Mouse (Mus musculus): ENCODE results near the gene Triap1. TPM values are rescaled to one million over a fixed set of nuclear protein-coding genes. Genes with fewer than 3 reads are reported as not detected.

Triap1 gene
- polyA plus RNA-seq, 1 experiment from 2014 or later: 66.3 TPM

DNA sequence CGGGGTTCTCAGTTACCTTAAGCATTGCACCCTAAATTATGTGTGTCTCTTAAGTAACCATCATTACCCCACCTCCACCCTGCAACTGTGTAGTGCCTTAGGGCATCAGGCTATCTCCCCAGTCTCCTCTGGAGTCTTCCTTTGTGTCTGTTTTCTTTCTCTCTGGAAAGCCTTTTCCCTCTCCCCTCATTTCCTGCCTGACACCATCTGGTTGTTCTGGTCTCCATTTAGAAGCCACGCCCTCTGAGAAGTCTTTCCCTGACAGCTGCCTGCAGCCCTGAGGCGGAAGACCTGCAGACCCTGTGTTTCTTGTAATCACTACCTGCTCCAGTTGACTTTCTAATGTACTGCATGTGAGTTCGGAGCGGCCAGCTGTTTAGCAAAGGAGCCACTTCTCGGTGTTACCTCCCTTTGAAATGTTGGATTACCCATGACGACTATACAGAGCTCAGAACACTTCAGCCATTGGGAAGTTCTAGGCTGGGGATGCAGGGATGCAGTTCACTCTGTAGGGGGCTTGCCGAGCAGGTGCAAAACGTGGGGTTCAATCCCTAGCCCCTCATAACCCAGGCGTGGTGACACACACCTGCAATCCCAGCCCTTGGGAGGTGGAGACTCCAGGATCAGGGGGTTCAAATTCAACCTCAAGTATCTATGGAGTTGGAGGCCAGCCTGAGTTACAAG is 23.2 kb upstream of the Triap1 start:
- Histone ChIP-seq H3K9me3 (no peaks in the 10 kb centered on the region), H3K36me3 (no peaks in the 10 kb centered on the region), H3K4me1 (replicated peaks) (peaks cover 37% of the 10 kb centered on the region), H3K27ac (peak overlapping the region; percentile 94), H3K4me2 (replicated peaks) (peak overlapping the region; percentile 40), H3K27me3 (replicated peaks) (no peaks in the 10 kb centered on the region), H3K9ac (no peak overlapping the region), H3K4me3 (replicated peaks) (no peak overlapping the region)
- ATAC-seq: peak; percentile 47
- WGBS: 6% methylated on average over 10 of the region's 10 CpGs

DNA sequence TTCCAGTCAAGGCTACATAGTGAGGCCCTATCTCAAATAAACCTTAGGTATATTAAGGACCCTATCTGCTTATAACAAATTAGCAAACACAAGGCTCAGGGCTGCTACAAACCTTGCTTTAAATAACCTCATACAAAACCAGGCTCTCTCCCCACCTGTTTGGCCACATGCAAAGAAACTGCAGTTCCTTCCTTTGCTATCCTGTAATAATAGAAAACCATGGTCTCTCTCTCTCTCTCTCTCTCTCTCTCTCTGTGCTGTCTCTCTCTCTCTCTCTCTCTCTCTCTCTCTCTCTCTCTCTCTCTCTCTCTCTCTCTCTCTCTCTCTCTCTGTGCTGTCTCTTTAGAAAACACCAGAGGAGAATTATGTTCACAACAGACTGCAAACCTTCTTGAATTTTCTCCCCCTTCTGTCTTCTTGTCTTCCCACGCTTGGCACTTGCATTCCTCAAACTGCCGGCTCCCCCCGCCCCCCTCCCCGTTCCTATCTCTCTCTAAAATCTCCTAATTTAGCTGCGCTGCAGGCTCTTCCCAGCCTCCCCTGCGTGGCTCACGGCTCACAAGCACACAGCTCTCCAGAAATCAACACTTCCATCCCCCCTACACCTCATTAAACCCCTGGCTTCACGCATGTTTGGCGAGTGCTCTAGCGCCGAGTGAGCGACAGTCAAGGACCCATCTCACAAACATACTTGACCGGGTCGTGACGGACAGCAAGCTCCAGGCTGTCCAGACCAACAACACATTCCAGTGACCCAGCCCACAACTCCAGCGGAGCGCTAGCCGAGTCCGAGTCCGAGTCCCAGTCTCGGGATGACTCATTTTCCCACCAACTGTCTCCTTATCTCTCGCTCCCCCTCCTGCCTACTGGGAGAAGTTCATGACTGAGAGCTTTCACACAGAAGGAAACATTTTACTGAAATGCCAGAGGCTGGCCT is 21.8 kb upstream of the Triap1 start:
- Histone ChIP-seq H3K9ac (peak overlapping the region; percentile 21; the same call in 1 of the 2 replicates), H3K4me1 (replicated peaks) (peaks cover 27% of the 10 kb centered on the region), H3K27ac (peak overlapping the region; percentile 94), H3K4me3 (replicated peaks) (peak overlapping the region; percentile 33), H3K36me3 (no peaks in the 10 kb centered on the region), H3K27me3 (replicated peaks) (no peaks in the 10 kb centered on the region), H3K4me2 (replicated peaks) (peak overlapping the region; percentile 76), H3K9me3 (no peaks in the 10 kb centered on the region)
- WGBS: 2% methylated on average over 22 of the region's 22 CpGs
- peak; percentile 88 for ATAC-seq

- 18% methylated on average over 11 of the region's 11 CpGs for WGBS
- peak; percentile 55 for ATAC-seq
These were observed 14.7 kb upstream of the Triap1 start for GRCm38 (mm10) chr5:115326256-115326831.

DNA sequence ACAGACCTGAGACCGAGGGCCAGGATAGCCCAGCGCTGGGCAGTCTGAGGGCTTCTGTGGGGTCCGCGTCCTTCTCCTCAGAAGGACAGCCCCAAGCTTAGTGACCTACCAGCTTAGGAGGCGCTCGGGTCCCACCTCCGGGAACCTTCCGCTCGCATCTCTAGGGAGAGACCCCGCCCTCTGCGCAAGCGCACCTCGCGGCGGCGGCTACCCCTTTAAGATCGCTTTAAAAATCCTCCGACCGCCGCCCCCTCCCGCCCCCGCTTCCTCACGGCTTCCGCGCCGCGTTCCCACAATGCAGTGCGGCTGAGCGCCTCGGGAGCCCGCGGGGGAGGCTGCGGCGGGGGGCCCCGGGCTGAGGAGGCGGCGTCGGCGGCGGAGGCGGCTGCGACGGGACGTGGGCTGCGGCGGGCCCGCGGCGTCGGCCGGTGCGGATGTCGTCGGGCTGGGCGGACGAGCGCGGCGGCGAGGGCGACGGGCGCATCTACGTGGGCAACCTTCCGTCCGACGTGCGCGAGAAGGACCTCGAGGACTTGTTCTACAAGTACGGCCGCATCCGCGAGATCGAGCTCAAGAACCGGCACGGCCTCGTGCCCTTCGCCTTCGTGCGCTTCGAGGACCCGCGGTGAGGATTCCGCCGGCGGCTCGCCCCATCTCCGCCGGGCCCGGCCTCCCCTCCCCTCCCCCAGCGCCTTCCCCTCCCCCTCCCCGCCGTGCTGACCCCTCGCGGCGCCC is 14.0 kb upstream of the Triap1 start, which contains the start of gene Srsf9:
Srsf9 (plus strand) TSS at position 303 of the 735 bp plus-strand sequence.
- ATAC-seq: peak; percentile 96

More at GRCm38 (mm10) chr5:115326256-115326831, 14.7 kb upstream of the Triap1 start:
- Histone ChIP-seq H3K4me1 (replicated peaks) (peaks cover 20% of the 10 kb centered on the region), H3K27ac (peak overlapping the region; percentile 74), H3K4me2 (replicated peaks) (peak overlapping the region; percentile 78), H3K9ac (peak overlapping the region; percentile 94), H3K36me3 (peaks cover 9% of the 10 kb centered on the region), H3K4me3 (replicated peaks) (peak overlapping the region; percentile 91), H3K9me3 (no peaks in the 10 kb centered on the region), H3K27me3 (replicated peaks) (no peaks in the 10 kb centered on the region)

GRCm38 (mm10) chr5:115327610-115328548 is 13.1 kb upstream of the Triap1 start:
- 1% methylated on average over 52 of the region's 55 CpGs for WGBS
- Histone ChIP-seq H3K36me3 (peaks cover 19% of the 10 kb centered on the region), H3K4me2 (replicated peaks) (peak overlapping the region; percentile 78), H3K27me3 (replicated peaks) (no peaks in the 10 kb centered on the region), H3K9me3 (no peaks in the 10 kb centered on the region), H3K9ac (peak overlapping the region; percentile 94), H3K4me3 (replicated peaks) (peak overlapping the region; percentile 91), H3K4me1 (replicated peaks) (peaks cover 20% of the 10 kb centered on the region), H3K27ac (peak overlapping the region; percentile 93)
- peak; percentile 6; the same call in 1 of the 2 replicates for ATAC-seq

More for the DNA sequence above, 14.0 kb upstream of the Triap1 start, which contains the start of gene Srsf9:
- Histone ChIP-seq H3K9ac (peak within 1 kb of the TSS; percentile 94), H3K36me3 (peaks cover 14% of the 10 kb centered on the region), H3K4me2 (replicated peaks) (peak within 1 kb of the TSS; percentile 78), H3K27ac (peak within 1 kb of the TSS; percentile 93), H3K4me3 (replicated peaks) (peak within 1 kb of the TSS; percentile 91), H3K9me3 (no peaks in the 10 kb centered on the region), H3K4me1 (replicated peaks) (peaks cover 20% of the 10 kb centered on the region), H3K27me3 (replicated peaks) (no peaks in the 10 kb centered on the region)
- under 1% methylated on average over 91 of the region's 97 CpGs for WGBS

GRCm38 (mm10) chr5:115330955-115331354 is 10.1 kb upstream of the Triap1 start:
- 82% methylated on average over 9 of the region's 9 CpGs for WGBS

GRCm38 (mm10) chr5:115333626-115334025 is 7.4 kb upstream of the Triap1 start:
- H3K9ac ChIP-seq: no peak overlapping the region
- 72% methylated on average over 3 of the region's 3 CpGs for WGBS
- H3K27ac ChIP-seq: no peak overlapping the region
- peaks cover 8% of the 10 kb centered on the region for H3K4me1 ChIP-seq (replicated peaks)
- H3K4me2 ChIP-seq (replicated peaks): no peak overlapping the region
- H3K4me3 ChIP-seq (replicated peaks): no peak overlapping the region
- no peak for ATAC-seq
- no peaks in the 10 kb centered on the region for H3K9me3 ChIP-seq
- peaks cover 35% of the 10 kb centered on the region for H3K36me3 ChIP-seq
- no peaks in the 10 kb centered on the region for H3K27me3 ChIP-seq (replicated peaks)

More at GRCm38 (mm10) chr5:115330955-115331354, 10.1 kb upstream of the Triap1 start:
- H3K27ac ChIP-seq: no peak overlapping the region
- no peak for ATAC-seq
- H3K4me1 ChIP-seq (replicated peaks): peaks cover 16% of the 10 kb centered on the region
- no peaks in the 10 kb centered on the region for H3K27me3 ChIP-seq (replicated peaks)
- H3K9ac ChIP-seq: no peak overlapping the region
- H3K9me3 ChIP-seq: no peaks in the 10 kb centered on the region
- no peak overlapping the region for H3K4me2 ChIP-seq (replicated peaks)
- peaks cover 35% of the 10 kb centered on the region for H3K36me3 ChIP-seq
- no peak overlapping the region for H3K4me3 ChIP-seq (replicated peaks)

DNA sequence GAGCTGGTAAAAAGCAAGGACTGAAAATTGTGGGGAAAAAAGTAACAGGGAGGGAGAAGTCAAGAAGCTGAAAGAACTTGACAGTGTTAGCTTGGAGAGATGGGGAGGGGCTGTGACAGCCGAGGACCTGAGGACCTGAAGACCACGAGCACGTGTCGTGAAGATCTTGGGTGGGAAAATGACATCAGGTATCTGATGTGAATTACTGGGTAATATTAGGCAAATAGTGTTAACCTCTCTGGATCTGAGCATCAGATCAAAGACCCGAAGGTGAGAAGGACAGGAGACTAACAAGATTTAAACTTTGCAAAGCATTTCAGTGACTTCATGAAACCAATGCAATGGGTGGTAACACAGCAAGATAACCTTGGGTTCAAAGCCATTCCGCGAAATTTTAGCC is 1.0 kb upstream of the Triap1 start:
- no peak for ATAC-seq
- Histone ChIP-seq H3K36me3 (peaks cover 26% of the 10 kb centered on the region), H3K4me3 (replicated peaks) (peak overlapping the region; percentile 77), H3K4me1 (replicated peaks) (peaks cover 9% of the 10 kb centered on the region), H3K27me3 (replicated peaks) (no peaks in the 10 kb centered on the region), H3K27ac (no peak overlapping the region), H3K9ac (no peak overlapping the region), H3K4me2 (replicated peaks) (peak overlapping the region; percentile 55), H3K9me3 (no peaks in the 10 kb centered on the region)
- WGBS: 15% methylated on average over 7 of the region's 7 CpGs

DNA sequence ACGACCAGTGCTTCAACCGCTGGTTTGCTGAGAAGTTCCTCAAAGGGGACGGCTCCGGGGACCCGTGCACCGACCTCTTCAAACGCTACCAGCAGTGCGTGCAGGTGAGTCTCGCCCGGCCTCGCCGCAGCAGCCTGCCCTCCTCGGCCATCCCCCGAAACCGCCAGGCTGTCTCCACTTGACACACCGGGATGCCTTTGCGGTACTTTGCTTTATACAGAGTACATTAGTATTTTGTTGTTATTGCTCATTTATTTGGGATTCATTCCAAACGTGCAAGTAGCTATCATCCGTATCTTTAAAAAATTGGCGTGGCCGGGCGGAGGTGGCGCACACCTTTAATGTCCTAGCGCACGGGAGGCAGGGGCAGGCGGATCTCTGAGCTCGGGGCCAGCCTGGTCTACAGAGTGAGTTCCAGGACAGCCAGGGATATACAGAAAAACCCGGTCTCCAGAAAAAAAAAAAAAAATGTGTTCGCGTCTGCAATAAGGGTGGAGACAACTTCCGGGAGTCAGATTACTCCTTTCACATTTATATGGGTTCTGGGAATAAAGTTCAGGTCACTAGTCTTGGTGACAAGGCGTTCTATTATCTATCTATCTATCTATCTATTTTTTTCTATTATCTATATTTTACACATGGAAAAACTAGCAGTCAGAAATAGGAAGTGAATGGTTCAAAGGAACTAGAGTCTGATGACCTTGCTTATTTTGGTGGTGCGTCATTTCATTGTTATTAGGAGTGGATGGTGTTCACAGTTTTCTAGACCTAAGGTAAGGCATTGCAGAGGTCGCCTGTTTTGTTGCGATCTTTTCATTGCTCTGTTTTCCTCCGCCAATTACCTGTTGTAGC is 515 bp downstream of the Triap1 start:
- Histone ChIP-seq H3K4me1 (replicated peaks) (peaks cover 9% of the 10 kb centered on the region), H3K4me2 (replicated peaks) (peak overlapping the region; percentile 55), H3K9me3 (no peaks in the 10 kb centered on the region), H3K9ac (peak overlapping the region; percentile 90), H3K36me3 (peaks cover 29% of the 10 kb centered on the region), H3K27ac (peak overlapping the region; percentile 56), H3K4me3 (replicated peaks) (peak overlapping the region; percentile 77), H3K27me3 (replicated peaks) (no peaks in the 10 kb centered on the region)
- ATAC-seq: peak; percentile 50
- WGBS: 11% methylated on average over 36 of the region's 36 CpGs

GRCm38 (mm10) chr5:115347564-115347963 is 6.5 kb downstream of the Triap1 start:
- Histone ChIP-seq H3K4me3 (replicated peaks) (peak overlapping the region; percentile 75), H3K36me3 (peaks cover 28% of the 10 kb centered on the region), H3K9me3 (no peaks in the 10 kb centered on the region), H3K4me1 (replicated peaks) (peaks cover 9% of the 10 kb centered on the region), H3K27ac (no peak overlapping the region), H3K9ac (no peak overlapping the region), H3K4me2 (replicated peaks) (peak overlapping the region; percentile 83), H3K27me3 (replicated peaks) (no peaks in the 10 kb centered on the region)
- 2% methylated on average over 5 of the region's 5 CpGs for WGBS
- ATAC-seq: peak; percentile 68

All from intestine, embryonic 15.5 days (tissue).